Mouse (Mus musculus) forebrain, embryonic 12.5 days (tissue): ENCODE measurements around the gene Adh6a. TPM values are rescaled to one million over a fixed set of nuclear protein-coding genes. Genes with fewer than 3 reads are reported as not detected.
"Not testable (repeated sequence)": the region's sequence is repeated elsewhere in the genome, so short reads cannot be mapped to it uniquely, and the experiment has no call there.

Experiments used
- ATAC-seq: fragments of 200-750 bp; cut with Nextera tagmentation; 2 replicates; pipeline ENCODE4 v1.8.0; 2017; ENCODE audit warnings: moderate TSS enrichment; ENCODE audit not compliant: low FRiP score
- H3K27ac ChIP-seq: fragments of 300-500 bp; sonication (generic); 2 replicates; pipeline ENCODE4 v1.5.1; 2016; ENCODE audit warnings: mild to moderate bottlenecking
- H3K27me3 ChIP-seq: fragments of 300-500 bp; sonication (generic); 2 replicates; pipeline ENCODE4 v1.6.1; 2016; ENCODE audit warnings: mild to moderate bottlenecking
- H3K36me3 ChIP-seq: fragments of 300-500 bp; sonication (generic); replicated peaks from 2 replicates; pipeline ENCODE4 v1.6.1; 2016; ENCODE audit warnings: mild to moderate bottlenecking
- H3K4me1 ChIP-seq: fragments of 300-500 bp; sonication (generic); 2 replicates; pipeline ENCODE4 v1.6.1; 2016
- H3K4me2 ChIP-seq: fragments of 300-500 bp; sonication (generic); 2 replicates; pipeline ENCODE4 v1.6.1; 2016; ENCODE audit warnings: mild to moderate bottlenecking, moderate library complexity
- H3K4me3 ChIP-seq: fragments of 300-500 bp; sonication (generic); replicated peaks from 2 replicates; pipeline ENCODE4 v1.5.1; 2016; ENCODE audit warnings: mild to moderate bottlenecking
- H3K9ac ChIP-seq: fragments of 300-500 bp; sonication (generic); 2 replicates; pipeline ENCODE4 v1.6.1; 2016; ENCODE audit warnings: mild to moderate bottlenecking
- H3K9me3 ChIP-seq: fragments of 300-500 bp; sonication (generic); 2 replicates; pipeline ENCODE4 v1.6.1; 2016
- WGBS: fragments of 180-500 bp; shearing (Covaris S2); methylation state at CpG from one replicate; pipeline ENCODE4 v1.1.7; 2016; 5-methylcytosine and 5-hydroxymethylcytosine counted together
- polyA plus RNA-seq: library from polyadenylated mRNA; unstranded; fragments of >200 nt; fragmentation: Nextera tagmentation; extraction: Ambion mirVana; gene quantifications from 2 replicates; pipeline ENCODE4 v1.2.1, GENCODE M21; 2016

The Adh6a gene
- polyA plus RNA-seq, 1 experiment from 2014 or later = not detected

DNA sequence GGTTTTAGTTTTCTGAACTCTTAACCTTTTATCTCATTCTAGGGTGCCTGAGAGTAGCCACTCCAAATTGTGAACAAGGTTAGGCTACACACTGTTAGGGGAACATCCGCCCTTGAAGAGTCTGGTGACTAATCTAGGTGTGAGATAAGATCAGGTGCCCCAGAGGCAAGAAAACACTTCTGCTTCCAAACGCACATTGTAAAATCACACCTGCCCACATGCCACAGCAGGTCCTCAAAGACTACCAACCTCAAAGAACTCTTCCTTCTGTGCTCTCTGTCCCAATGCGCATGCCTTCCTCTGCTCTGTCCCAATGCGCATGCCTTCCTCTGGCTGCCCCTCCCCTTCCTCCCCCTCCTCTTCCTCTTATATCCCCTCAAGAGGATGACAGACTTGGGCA, 21.2 kb downstream of the Adh6a start:
- no peak for ATAC-seq

GRCm38 (mm10) chr3:138335566-138335965, 22.5 kb downstream of the Adh6a start:
- Histone ChIP-seq H3K4me1 (no peaks in the 10 kb centered on the region), H3K9ac (no peak overlapping the region), H3K27ac (no peak overlapping the region), H3K36me3 (no peaks in the 10 kb centered on the region), H3K4me3 (no peak overlapping the region), H3K27me3 (no peaks in the 10 kb centered on the region), H3K4me2 (no peak overlapping the region), H3K9me3 (no peaks in the 10 kb centered on the region)
- WGBS = 90% methylated on average over 1 of the region's 1 CpGs
- ATAC-seq = no peak

More for the DNA sequence above, 21.2 kb downstream of the Adh6a start:
- Histone ChIP-seq H3K36me3 (no peaks in the 10 kb centered on the region), H3K27ac (no peak overlapping the region), H3K4me1 (no peaks in the 10 kb centered on the region), H3K9ac (no peak overlapping the region), H3K4me2 (no peak overlapping the region), H3K4me3 (no peak overlapping the region), H3K9me3 (no peaks in the 10 kb centered on the region), H3K27me3 (no peaks in the 10 kb centered on the region)
- WGBS = 89% methylated on average over 4 of the region's 4 CpGs

DNA sequence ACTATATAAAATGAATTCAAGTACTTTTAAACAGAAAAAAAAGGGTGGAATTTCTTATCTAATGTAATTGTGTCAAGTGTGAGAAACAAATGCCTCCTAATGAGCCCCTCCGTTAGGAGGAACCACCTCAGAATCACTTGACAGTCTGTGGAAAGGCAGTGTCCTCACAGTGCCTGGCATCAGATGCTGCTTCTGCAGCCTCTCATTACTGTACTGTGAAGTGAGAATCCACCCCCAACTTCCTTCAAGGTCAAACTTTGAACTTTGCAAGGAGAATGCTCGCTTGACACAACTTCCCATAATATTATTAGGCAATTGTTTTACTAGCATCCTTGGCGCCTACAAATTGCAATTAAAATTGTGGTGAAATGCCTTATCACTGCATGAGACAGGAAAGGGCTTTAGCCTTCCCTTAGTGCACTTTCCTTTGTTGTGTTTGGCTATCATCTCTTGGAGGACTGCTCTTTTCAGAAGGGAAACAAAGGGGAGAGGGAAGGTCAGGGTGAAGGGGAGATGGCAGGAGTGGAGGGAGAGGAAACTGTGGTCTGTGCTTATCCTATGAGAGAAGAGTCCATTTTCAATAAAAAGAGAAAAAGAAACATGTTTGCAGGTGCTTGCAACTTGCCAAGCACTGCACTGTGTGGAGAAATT, 23.1 kb downstream of the Adh6a start:
- no peak overlapping the region for H3K4me3 ChIP-seq
- no peaks in the 10 kb centered on the region for H3K4me1 ChIP-seq
- no peak for ATAC-seq
- H3K36me3 ChIP-seq = no peaks in the 10 kb centered on the region
- no peak overlapping the region for H3K9ac ChIP-seq
- H3K27ac ChIP-seq = no peak overlapping the region
- no peaks in the 10 kb centered on the region for H3K27me3 ChIP-seq
- no peaks in the 10 kb centered on the region for H3K9me3 ChIP-seq
- 61% methylated on average over 3 of the region's 3 CpGs for WGBS
- no peak overlapping the region for H3K4me2 ChIP-seq

DNA sequence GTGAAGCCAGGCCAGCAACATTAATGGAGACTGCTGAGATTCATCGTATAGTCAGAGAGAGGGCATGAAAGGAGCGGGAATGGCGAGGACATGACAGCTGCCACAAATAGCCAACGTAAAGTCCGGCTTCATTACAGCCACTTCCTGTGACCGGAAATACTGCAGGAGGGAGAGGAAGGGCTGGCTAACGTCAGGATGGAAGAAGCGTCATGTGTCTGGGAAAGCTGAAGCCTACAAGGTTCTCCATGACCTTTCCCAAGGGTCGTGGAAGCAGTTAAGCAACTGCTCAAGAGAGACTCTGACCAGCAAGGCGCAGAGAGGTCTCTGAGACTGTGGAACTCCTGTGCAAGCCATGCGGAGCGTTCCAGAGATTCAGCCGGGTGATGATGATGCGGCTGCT, 28.4 kb downstream of the Adh6a start, which contains the start of gene Adh6b:
Adh6b (plus strand) TSS at position 305 of the 400 bp plus-strand sequence.
- H3K4me2 ChIP-seq = no peak within 1 kb of the TSS
- no peak within 1 kb of the TSS for H3K4me3 ChIP-seq
- no peak within 1 kb of the TSS for H3K27ac ChIP-seq
- H3K36me3 ChIP-seq = no peaks in the 10 kb centered on the region
- no peak within 1 kb of the TSS for H3K9ac ChIP-seq
- H3K4me1 ChIP-seq = no peaks in the 10 kb centered on the region
- 93% methylated on average over 14 of the region's 14 CpGs for WGBS
- no peaks in the 10 kb centered on the region for H3K9me3 ChIP-seq
- ATAC-seq = no peak
- H3K27me3 ChIP-seq = no peaks in the 10 kb centered on the region

GRCm38 (mm10) chr3:138347041-138347440, 34.0 kb downstream of the Adh6a start:
- no peak overlapping the region for H3K4me2 ChIP-seq
- no peak overlapping the region for H3K27ac ChIP-seq
- no peaks in the 10 kb centered on the region for H3K9me3 ChIP-seq
- no peaks in the 10 kb centered on the region for H3K36me3 ChIP-seq
- H3K9ac ChIP-seq = no peak overlapping the region
- no peak overlapping the region for H3K4me3 ChIP-seq
- H3K4me1 ChIP-seq = no peaks in the 10 kb centered on the region
- no peaks in the 10 kb centered on the region for H3K27me3 ChIP-seq
- WGBS = 77% methylated on average over 3 of the region's 3 CpGs
- ATAC-seq = no peak

GRCm38 (mm10) chr3:138352012-138352809, 39.1 kb downstream of the Adh6a start:
- Histone ChIP-seq H3K27ac (no peak overlapping the region), H3K4me1 (no peaks in the 10 kb centered on the region), H3K4me3 (no peak overlapping the region), H3K9ac (no peak overlapping the region), H3K9me3 (no peaks in the 10 kb centered on the region), H3K36me3 (no peaks in the 10 kb centered on the region), H3K4me2 (no peak overlapping the region), H3K27me3 (no peaks in the 10 kb centered on the region)
- no peak for ATAC-seq
- WGBS = 94% methylated on average over 11 of the region's 11 CpGs

- H3K27ac ChIP-seq = no peak overlapping the region
- 86% methylated on average over 7 of the region's 7 CpGs for WGBS
- H3K36me3 ChIP-seq = no peaks in the 10 kb centered on the region
- ATAC-seq = no peak
- H3K4me2 ChIP-seq = no peak overlapping the region
- H3K27me3 ChIP-seq = no peaks in the 10 kb centered on the region
- H3K4me3 ChIP-seq = no peak overlapping the region
- H3K9me3 ChIP-seq = no peaks in the 10 kb centered on the region
- no peaks in the 10 kb centered on the region for H3K4me1 ChIP-seq
- H3K9ac ChIP-seq = no peak overlapping the region
Measured at GRCm38 (mm10) chr3:138358856-138359255, 45.8 kb downstream of the Adh6a start.

- no peaks in the 10 kb centered on the region for H3K27me3 ChIP-seq
- 84% methylated on average over 4 of the region's 4 CpGs for WGBS
- no peak overlapping the region for H3K4me3 ChIP-seq
- H3K4me2 ChIP-seq = no peak overlapping the region
- no peak overlapping the region for H3K9ac ChIP-seq
- no peaks in the 10 kb centered on the region for H3K36me3 ChIP-seq
- no peaks in the 10 kb centered on the region for H3K4me1 ChIP-seq
- no peaks in the 10 kb centered on the region for H3K9me3 ChIP-seq
- no peak for ATAC-seq
- no peak overlapping the region for H3K27ac ChIP-seq
Measured at GRCm38 (mm10) chr3:138360721-138361120, 47.6 kb downstream of the Adh6a start.

- Histone ChIP-seq H3K9me3 (no peaks in the 10 kb centered on the region), H3K9ac (no peak overlapping the region), H3K27me3 (no peaks in the 10 kb centered on the region), H3K4me2 (no peak overlapping the region), H3K27ac (no peak overlapping the region), H3K4me1 (no peaks in the 10 kb centered on the region), H3K36me3 (no peaks in the 10 kb centered on the region), H3K4me3 (no peak overlapping the region)
- 80% methylated on average over 2 of the region's 2 CpGs for WGBS
- ATAC-seq = no peak
Measured at GRCm38 (mm10) chr3:138362920-138363319, 49.8 kb downstream of the Adh6a start.

GRCm38 (mm10) chr3:138366181-138366580, 53.1 kb downstream of the Adh6a start:
- H3K4me1 ChIP-seq = no peaks in the 10 kb centered on the region
- no peak overlapping the region for H3K4me2 ChIP-seq
- H3K4me3 ChIP-seq = no peak overlapping the region
- H3K27me3 ChIP-seq = no peaks in the 10 kb centered on the region
- no peaks in the 10 kb centered on the region for H3K36me3 ChIP-seq
- no peak for ATAC-seq
- 80% methylated on average over 2 of the region's 2 CpGs for WGBS
- H3K27ac ChIP-seq = no peak overlapping the region
- no peak overlapping the region for H3K9ac ChIP-seq
- no peaks in the 10 kb centered on the region for H3K9me3 ChIP-seq

GRCm38 (mm10) chr3:138369546-138369945, 56.5 kb downstream of the Adh6a start:
- 83% methylated on average over 1 of the region's 1 CpGs for WGBS
- H3K27ac ChIP-seq = no peak overlapping the region
- H3K9ac ChIP-seq = no peak overlapping the region
- H3K4me1 ChIP-seq = no peaks in the 10 kb centered on the region
- no peaks in the 10 kb centered on the region for H3K9me3 ChIP-seq
- H3K36me3 ChIP-seq = no peaks in the 10 kb centered on the region
- no peak for ATAC-seq
- H3K27me3 ChIP-seq = no peaks in the 10 kb centered on the region
- no peak overlapping the region for H3K4me2 ChIP-seq
- H3K4me3 ChIP-seq = no peak overlapping the region

DNA sequence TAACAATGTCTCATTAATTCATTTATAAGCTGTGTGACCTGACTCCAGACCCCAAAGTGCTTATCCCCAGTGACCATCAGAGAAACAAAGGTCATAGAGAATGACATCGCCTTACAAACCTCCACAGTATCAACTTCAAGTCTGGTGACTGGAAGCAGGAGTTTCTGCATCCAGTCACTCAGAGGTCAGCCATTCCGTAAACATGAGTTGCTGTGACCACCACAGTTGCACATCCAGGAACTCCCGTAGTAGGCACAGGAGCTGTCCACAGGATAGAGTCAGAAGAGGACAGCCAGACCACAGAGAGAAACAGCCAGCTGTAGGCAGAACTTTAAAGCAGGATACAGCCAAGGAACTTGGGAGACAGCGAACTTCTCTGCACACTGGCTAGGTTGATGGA, 57.2 kb downstream of the Adh6a start:
- not testable (repeated sequence) for ATAC-seq

DNA sequence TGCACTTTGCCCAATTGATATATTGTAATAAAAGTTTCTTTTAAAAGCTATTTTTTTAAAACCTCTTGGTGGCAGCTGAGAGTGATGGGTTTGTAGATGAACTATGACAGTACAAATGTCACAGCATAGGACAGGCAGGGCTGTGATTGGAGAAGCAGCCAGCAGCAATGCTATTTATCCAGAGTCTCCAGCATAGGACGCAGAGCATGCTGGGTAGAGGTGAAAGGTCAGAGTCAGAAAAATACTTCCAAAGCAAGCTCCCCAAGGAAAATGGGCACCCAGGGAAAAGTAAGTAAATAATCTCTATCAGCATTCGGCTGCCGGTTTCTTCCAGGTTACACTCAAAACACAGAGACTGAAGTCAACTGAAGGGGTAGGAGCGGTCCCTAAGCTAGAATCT, 60.8 kb downstream of the Adh6a start:
- Histone ChIP-seq H3K36me3 (no peaks in the 10 kb centered on the region), H3K4me3 (no peak overlapping the region), H3K4me1 (no peaks in the 10 kb centered on the region), H3K9ac (no peak overlapping the region), H3K9me3 (no peaks in the 10 kb centered on the region), H3K27ac (no peak overlapping the region), H3K4me2 (no peak overlapping the region), H3K27me3 (no peaks in the 10 kb centered on the region)
- WGBS = 84% methylated on average over 4 of the region's 4 CpGs
- ATAC-seq = no peak

More for the DNA sequence above, 57.2 kb downstream of the Adh6a start:
- H3K4me3 ChIP-seq, H3K27me3 ChIP-seq, H3K36me3 ChIP-seq, H3K4me2 ChIP-seq, H3K27ac ChIP-seq, H3K4me1 ChIP-seq, H3K9ac ChIP-seq, H3K9me3 ChIP-seq: not testable (repeated sequence)
- 84% methylated on average over 4 of the region's 4 CpGs for WGBS
